ENCODE assay signal across 11 mouse cellular contexts in genomic region chr1:160287058-160287645, GRCm38 (mm10).
DNase-seq lines count a peak whose midpoint lies in the region; ATAC-seq and TF ChIP-seq lines count a peak whose summit lies in the region.
"Had no signal": no experiment of that assay in that cellular context is flagged by ENCODE, and none has a peak within 500 bp of the region (broad histone marks: within the 10 kb centered on the region; RNA-seq: fewer than 3 reads in every experiment).

No protein-coding gene starts in this region.

- no peaks in the 10 kb centered on the region for H3K36me3 ChIP-seq in hindbrain, postnatal 0 days (ENCODE audit: insufficient read depth, low read length)
- H3K36me3 ChIP-seq: embryonic facial prominence, embryonic 15.5 days; liver, embryonic 15.5 days had no signal

- peak; percentile 68 for ATAC-seq in hindbrain, postnatal 0 days

- no peak overlapping the region for H3K4me3 ChIP-seq in cerebellum, adult 2 months (replicated peaks; ENCODE audit: insufficient read depth, low read depth, low read length)
- H3K4me3 ChIP-seq in hindbrain, postnatal 0 days (ENCODE audit: low read length) = no peak overlapping the region
- H3K4me3 ChIP-seq: embryonic facial prominence, embryonic 15.5 days; liver, embryonic 15.5 days had no signal

- no peak for TF ChIP-seq CTCF in cerebellum, adult 2 months (IDR thresholded peaks at IDR 0.05; ENCODE audit: borderline replicate concordance, insufficient read depth, low read depth, low read length)
- no peak for TF ChIP-seq CTCF in hindbrain, postnatal 0 days (IDR thresholded peaks at IDR 0.05; ENCODE audit: low read depth)

- H3K27ac ChIP-seq in cerebellum, adult 2 months (ENCODE audit: insufficient read depth, low read length) = peak overlapping the region; percentile 44
- peak overlapping the region; percentile 71 for H3K27ac ChIP-seq in hindbrain, postnatal 0 days
- H3K27ac ChIP-seq: embryonic facial prominence, embryonic 15.5 days; liver, embryonic 15.5 days had no signal

- H3K27me3 ChIP-seq in cerebellum, adult 2 months (ENCODE audit: control insufficient read depth, insufficient read depth, low read length) = no peaks in the 10 kb centered on the region
- H3K27me3 ChIP-seq in hindbrain, postnatal 0 days (ENCODE audit: insufficient read depth, low read length) = no peaks in the 10 kb centered on the region
- H3K27me3 ChIP-seq: embryonic facial prominence, embryonic 15.5 days; liver, embryonic 15.5 days had no signal

- H3K4me2 ChIP-seq in hindbrain, postnatal 0 days (ENCODE audit: low read depth, low read length) = peak overlapping the region; percentile 10; the same call in 1 of the 2 replicates
- H3K4me2 ChIP-seq: embryonic facial prominence, embryonic 15.5 days; liver, embryonic 15.5 days had no signal

- no peaks in the 10 kb centered on the region for H3K9me3 ChIP-seq in hindbrain, postnatal 0 days (ENCODE audit: low read length)
- H3K9me3 ChIP-seq: embryonic facial prominence, embryonic 15.5 days; liver, embryonic 15.5 days had no signal

- 34% methylated on average over 5 of the region's 5 CpGs for WGBS in cerebellum, adult 2 months
- WGBS in hindbrain, postnatal 0 days = 43% methylated on average over 5 of the region's 5 CpGs

- DNase-seq in cerebellum, adult 2 months = no peak
- no peak for DNase-seq in cerebellum, postnatal 4 days (ENCODE audit: low spot score in 2 of 2)
- DNase-seq in retina, adult 2 months (ENCODE audit: low read depth, low spot score) = peak; percentile 58
- no peak for DNase-seq in retina, embryonic 14.5 days (ENCODE audit: low spot score)
- peak; percentile 23 for DNase-seq in hindbrain, postnatal 0 days (ENCODE audit: low spot score)
- peak; percentile 30 for DNase-seq in retina, postnatal 7 days (ENCODE audit: low read depth, low spot score)
- no peak for DNase-seq in adrenal gland, postnatal 10 days
- DNase-seq in urinary bladder, postnatal 25 days (ENCODE audit: low spot score) = no peak
- DNase-seq: heart, postnatal 4 days had no signal

- H3K4me1 ChIP-seq in cerebellum, adult 2 months (ENCODE audit: control insufficient read depth, insufficient read depth, low read length) = peaks cover 26% of the 10 kb centered on the region; the same call in 1 of the 2 replicates
- H3K4me1 ChIP-seq in hindbrain, postnatal 0 days (ENCODE audit: insufficient read depth, low read length) = peaks cover 5% of the 10 kb centered on the region; the same call in 1 of the 2 replicates

- TF ChIP-seq POLR2A in cerebellum, adult 2 months (IDR thresholded peaks at IDR 0.05; ENCODE audit: borderline replicate concordance, insufficient read depth, low read length) = no peak

- no peak overlapping the region for H3K9ac ChIP-seq in hindbrain, postnatal 0 days (replicated peaks; ENCODE audit: low read length)
- H3K9ac ChIP-seq: embryonic facial prominence, embryonic 15.5 days; liver, embryonic 15.5 days had no signal

Comparison
In these comparisons a context has a peak if more than half of its experiments do, and no peak if none do; other contexts are left out.
1. DNase-seq: peak in retina, adult 2 months (single experiment), hindbrain, postnatal 0 days (single experiment) and retina, postnatal 7 days (single experiment); none in cerebellum, adult 2 months (0 of 2), cerebellum, postnatal 4 days (0 of 2), retina, embryonic 14.5 days (single experiment), adrenal gland, postnatal 10 days (single experiment) and urinary bladder, postnatal 25 days (single experiment).